Mouse (Mus musculus) gastrocnemius, postnatal 36 days (tissue): Measurements from ENCODE around the gene Ppargc1a. TPM values are rescaled to one million over a fixed set of nuclear protein-coding genes. Genes with fewer than 3 reads are reported as not detected.

Experiments used
- DNase-seq, 2 experiments: peaks; one replicate each; pipeline ENCODE4 v3.0.0; 2022
- intact Hi-C: fragments of 180-260 bp; cut with DNase I; formaldehyde crosslinking; loops from one replicate; pipeline ENCODE4 v1.15.1; 2025
- total RNA-seq, 2 experiments: library from RNA; stranded (reverse); gene quantifications; 2 replicates each; pipeline ENCODE4 v1.2.3; 2021

The Ppargc1a gene
- total RNA-seq, 2 experiments from 2014 or later = 32.1 to 59.9 TPM

- no peak for DNase-seq
Measured at GRCm38 (mm10) chr5:51520807-51521206, 46.7 kb downstream of the Ppargc1a start.

GRCm38 (mm10) chr5:51517440-51518187 is 49.9 kb downstream of the Ppargc1a start:
- no peak for DNase-seq
- intact Hi-C loops = loop anchor here (5.0 kb wide), 1 partner anchor 40 kb away; no protein-coding TSS in a partner anchor

More at GRCm38 (mm10) chr5:51520807-51521206, 46.7 kb downstream of the Ppargc1a start:
- intact Hi-C loops = no loop called here

GRCm38 (mm10) chr5:51504654-51505053 is 62.9 kb downstream of the Ppargc1a start:
- DNase-seq = no peak
- intact Hi-C loops = no loop called here

GRCm38 (mm10) chr5:51497910-51498517 is 69.5 kb downstream of the Ppargc1a start:
- intact Hi-C loops = no loop called here
- no peak for DNase-seq

- intact Hi-C loops = no loop called here
- no peak for DNase-seq
Measured at GRCm38 (mm10) chr5:51495446-51495845, 72.1 kb downstream of the Ppargc1a start.

GRCm38 (mm10) chr5:51494358-51494876 is 73.1 kb downstream of the Ppargc1a start:
- intact Hi-C loops = no loop called here
- DNase-seq = no peak

GRCm38 (mm10) chr5:51483768-51484167 is 83.8 kb downstream of the Ppargc1a start:
- intact Hi-C loops = no loop called here
- no peak for DNase-seq

- intact Hi-C loops = loop anchor here (5.0 kb wide), 1 partner anchor 37 kb away; no protein-coding TSS in a partner anchor
- no peak for DNase-seq
Measured at GRCm38 (mm10) chr5:51479859-51480258, 87.7 kb downstream of the Ppargc1a start.

- DNase-seq = no peak
- intact Hi-C loops = loop anchor here (5.0 kb wide), 1 partner anchor 38 kb away; no protein-coding TSS in a partner anchor
Measured at GRCm38 (mm10) chr5:51479456-51479855, 88.1 kb downstream of the Ppargc1a start.

GRCm38 (mm10) chr5:51478319-51478994 is 89.1 kb downstream of the Ppargc1a start:
- no peak for DNase-seq
- intact Hi-C loops = loop anchor here (5.0 kb wide), 1 partner anchor 39 kb away; no protein-coding TSS in a partner anchor

GRCm38 (mm10) chr5:51477140-51477539 is 90.4 kb downstream of the Ppargc1a start:
- no peak for DNase-seq
- intact Hi-C loops = loop anchor here (5.0 kb wide), 1 partner anchor 40 kb away; no protein-coding TSS in a partner anchor

GRCm38 (mm10) chr5:51475034-51475541 is 92.4 kb downstream of the Ppargc1a start:
- intact Hi-C loops = loop anchor here (5.0 kb wide), 1 partner anchor 42 kb away; no protein-coding TSS in a partner anchor
- no peak for DNase-seq

- DNase-seq = no peak
- intact Hi-C loops = no loop called here
Measured at GRCm38 (mm10) chr5:51471614-51472013, 95.9 kb downstream of the Ppargc1a start.

- no peak for DNase-seq
- intact Hi-C loops = no loop called here
Measured at GRCm38 (mm10) chr5:51466036-51466435, 101.5 kb downstream of the Ppargc1a start.

GRCm38 (mm10) chr5:51452033-51452432 is 115.5 kb downstream of the Ppargc1a start:
- intact Hi-C loops = no loop called here
- no peak for DNase-seq

GRCm38 (mm10) chr5:51447631-51448030 is 119.9 kb downstream of the Ppargc1a start:
- intact Hi-C loops = no loop called here

GRCm38 (mm10) chr5:51446299-51447090 is 121.0 kb downstream of the Ppargc1a start:
- intact Hi-C loops = no loop called here
- DNase-seq = no peak

More at GRCm38 (mm10) chr5:51447631-51448030, 119.9 kb downstream of the Ppargc1a start:
- DNase-seq = no peak

GRCm38 (mm10) chr5:51445726-51446125 is 121.8 kb downstream of the Ppargc1a start:
- intact Hi-C loops = no loop called here
- DNase-seq = no peak

- intact Hi-C loops = no loop called here
- no peak for DNase-seq
Measured at GRCm38 (mm10) chr5:51439773-51440172, 127.8 kb downstream of the Ppargc1a start.

GRCm38 (mm10) chr5:51433905-51434304 is 133.6 kb downstream of the Ppargc1a start:
- intact Hi-C loops = no loop called here

More at GRCm38 (mm10) chr5:51433905-51434304, 133.6 kb downstream of the Ppargc1a start:
- no peak for DNase-seq
